Mouse (Mus musculus): ENCODE results near the gene Cyb5r3. TPM values are rescaled to one million over a fixed set of nuclear protein-coding genes. Genes with fewer than 3 reads are reported as not detected.

Cyb5r3 gene
- 49.4 and 85.4 TPM in 2 replicates for polyA plus RNA-seq (2012; rRNA removed)

GRCm38 (mm10) chr15:83172492-83173429, at the start of gene Cyb5r3:
Cyb5r3 (minus strand) TSS chr15:83172592.
- TF ChIP-seq CTCF (IDR thresholded peaks at IDR 0.05; ENCODE audit: borderline replicate concordance, extremely low read depth, insufficient read depth, insufficient read length): no peak
- TF ChIP-seq POLR2A (IDR thresholded peaks at IDR 0.05; ENCODE audit: borderline replicate concordance, extremely low read depth, insufficient read depth, insufficient read length, poor library complexity, severe bottlenecking): no peak
- DNase-seq (ENCODE audit: low read depth): peak; percentile 61

DNA sequence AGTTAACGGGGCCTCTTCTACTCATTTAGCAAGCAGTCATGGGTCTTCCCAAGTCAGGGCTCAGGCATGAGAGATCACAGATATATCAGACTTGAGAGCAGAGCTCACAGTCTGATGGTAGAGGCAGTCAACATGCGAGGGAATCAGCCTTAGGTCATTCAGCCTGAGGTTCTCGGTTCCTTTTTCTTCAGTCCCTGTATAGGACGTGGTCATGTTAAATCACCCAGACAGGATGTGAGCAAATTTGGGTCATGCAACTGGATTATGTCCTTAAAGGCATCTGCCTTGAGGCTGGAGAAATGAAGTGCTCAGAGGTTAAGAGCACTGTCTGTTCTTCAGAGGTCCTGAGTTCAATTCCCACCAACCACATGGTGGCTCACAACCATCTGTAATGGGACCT, 49.3 kb upstream of the Cyb5r3 start:
- no peak for TF ChIP-seq POLR2A (IDR thresholded peaks at IDR 0.05; ENCODE audit: borderline replicate concordance, extremely low read depth, insufficient read depth, insufficient read length, poor library complexity, severe bottlenecking)
- TF ChIP-seq CTCF (IDR thresholded peaks at IDR 0.05; ENCODE audit: borderline replicate concordance, extremely low read depth, insufficient read depth, insufficient read length): no peak
- no peak for DNase-seq (ENCODE audit: low read depth)

GRCm38 (mm10) chr15:83220368-83221013, 48.1 kb upstream of the Cyb5r3 start:
- TF ChIP-seq POLR2A (IDR thresholded peaks at IDR 0.05; ENCODE audit: borderline replicate concordance, extremely low read depth, insufficient read depth, insufficient read length, poor library complexity, severe bottlenecking) (no peak), CTCF (IDR thresholded peaks at IDR 0.05; ENCODE audit: borderline replicate concordance, extremely low read depth, insufficient read depth, insufficient read length) (no peak)
- no peak for DNase-seq (ENCODE audit: low read depth)

DNA sequence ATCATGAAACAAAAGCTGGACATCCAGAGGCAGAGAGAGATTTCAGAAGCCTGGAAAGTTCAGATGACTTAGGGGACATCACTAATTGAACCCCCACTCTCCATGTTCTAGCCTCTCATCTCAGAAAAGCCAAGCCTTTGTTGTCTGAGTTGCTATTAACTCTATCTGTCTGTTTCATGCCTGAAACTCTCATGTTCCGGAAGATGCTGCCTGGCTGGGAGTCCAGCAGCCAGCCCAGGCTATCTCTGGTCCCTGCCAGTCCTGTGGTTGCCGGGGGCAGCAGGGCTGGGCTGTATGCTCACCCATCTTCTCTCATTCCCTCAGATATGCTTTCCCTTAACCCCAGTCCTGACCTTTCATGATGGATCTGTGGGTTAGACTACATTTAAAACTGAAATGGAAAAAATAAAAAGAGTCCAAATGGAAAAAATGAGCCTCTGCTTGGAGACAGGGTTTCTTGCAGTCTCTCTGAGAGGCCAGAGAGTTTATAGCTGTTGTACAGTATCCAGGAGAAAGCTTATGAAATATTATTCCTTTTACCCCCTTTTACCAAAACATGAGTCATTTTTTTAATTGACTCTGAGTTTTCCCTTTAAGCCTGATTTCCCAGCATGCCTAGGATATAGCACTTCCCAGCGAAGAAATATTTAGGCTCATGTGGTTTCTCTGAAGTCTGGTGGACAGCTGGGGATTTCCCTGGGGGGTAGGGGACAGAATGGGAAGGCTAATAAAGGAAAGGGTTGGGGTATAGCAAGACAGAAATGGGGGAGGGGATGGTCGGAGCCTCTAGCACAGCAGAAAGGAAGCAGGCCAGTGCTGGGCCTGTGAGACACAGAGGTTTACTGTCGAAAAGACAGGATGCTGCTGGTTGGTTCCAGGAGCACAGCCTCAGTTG, 43.2 kb upstream of the Cyb5r3 start:
- no peak for TF ChIP-seq CTCF (IDR thresholded peaks at IDR 0.05; ENCODE audit: borderline replicate concordance, extremely low read depth, insufficient read depth, insufficient read length)
- no peak for TF ChIP-seq POLR2A (IDR thresholded peaks at IDR 0.05; ENCODE audit: borderline replicate concordance, extremely low read depth, insufficient read depth, insufficient read length, poor library complexity, severe bottlenecking)
- DNase-seq (ENCODE audit: low read depth): peak; percentile 81

DNA sequence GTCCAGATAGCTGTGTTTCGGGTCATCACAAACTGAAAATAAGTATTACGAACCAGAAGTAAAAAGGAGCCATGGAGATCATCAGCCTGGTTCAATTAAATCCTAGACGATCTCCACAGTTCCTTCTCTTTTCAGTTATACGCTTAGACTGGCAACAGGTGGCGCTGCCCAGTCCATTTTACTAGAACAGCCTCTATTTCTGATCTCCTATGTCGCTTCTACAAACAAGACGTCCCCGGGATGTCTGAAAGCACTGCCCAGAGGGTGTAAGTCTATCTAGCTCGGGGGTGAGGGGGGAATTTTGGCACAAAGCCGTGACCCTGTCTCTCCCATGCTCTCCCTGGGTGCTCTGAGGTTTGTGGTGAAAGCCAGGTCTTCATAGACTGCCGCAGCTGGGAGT, 37.8 kb upstream of the Cyb5r3 start:
- no peak for TF ChIP-seq POLR2A (IDR thresholded peaks at IDR 0.05; ENCODE audit: borderline replicate concordance, extremely low read depth, insufficient read depth, insufficient read length, poor library complexity, severe bottlenecking)
- TF ChIP-seq CTCF (IDR thresholded peaks at IDR 0.05; ENCODE audit: borderline replicate concordance, extremely low read depth, insufficient read depth, insufficient read length): peak; percentile 58; the same call in 1 of the 2 replicates
- DNase-seq (ENCODE audit: low read depth): peak; percentile 74

- TF ChIP-seq POLR2A (IDR thresholded peaks at IDR 0.05; ENCODE audit: borderline replicate concordance, extremely low read depth, insufficient read depth, insufficient read length, poor library complexity, severe bottlenecking) (no peak), CTCF (IDR thresholded peaks at IDR 0.05; ENCODE audit: borderline replicate concordance, extremely low read depth, insufficient read depth, insufficient read length) (no peak)
- peak; percentile 15 for DNase-seq (ENCODE audit: low read depth)
Measured at GRCm38 (mm10) chr15:83209719-83210118, 37.3 kb upstream of the Cyb5r3 start.

GRCm38 (mm10) chr15:83209092-83209695, 36.8 kb upstream of the Cyb5r3 start:
- TF ChIP-seq POLR2A (IDR thresholded peaks at IDR 0.05; ENCODE audit: borderline replicate concordance, extremely low read depth, insufficient read depth, insufficient read length, poor library complexity, severe bottlenecking) (no peak), CTCF (IDR thresholded peaks at IDR 0.05; ENCODE audit: borderline replicate concordance, extremely low read depth, insufficient read depth, insufficient read length) (no peak)
- no peak for DNase-seq (ENCODE audit: low read depth)

DNA sequence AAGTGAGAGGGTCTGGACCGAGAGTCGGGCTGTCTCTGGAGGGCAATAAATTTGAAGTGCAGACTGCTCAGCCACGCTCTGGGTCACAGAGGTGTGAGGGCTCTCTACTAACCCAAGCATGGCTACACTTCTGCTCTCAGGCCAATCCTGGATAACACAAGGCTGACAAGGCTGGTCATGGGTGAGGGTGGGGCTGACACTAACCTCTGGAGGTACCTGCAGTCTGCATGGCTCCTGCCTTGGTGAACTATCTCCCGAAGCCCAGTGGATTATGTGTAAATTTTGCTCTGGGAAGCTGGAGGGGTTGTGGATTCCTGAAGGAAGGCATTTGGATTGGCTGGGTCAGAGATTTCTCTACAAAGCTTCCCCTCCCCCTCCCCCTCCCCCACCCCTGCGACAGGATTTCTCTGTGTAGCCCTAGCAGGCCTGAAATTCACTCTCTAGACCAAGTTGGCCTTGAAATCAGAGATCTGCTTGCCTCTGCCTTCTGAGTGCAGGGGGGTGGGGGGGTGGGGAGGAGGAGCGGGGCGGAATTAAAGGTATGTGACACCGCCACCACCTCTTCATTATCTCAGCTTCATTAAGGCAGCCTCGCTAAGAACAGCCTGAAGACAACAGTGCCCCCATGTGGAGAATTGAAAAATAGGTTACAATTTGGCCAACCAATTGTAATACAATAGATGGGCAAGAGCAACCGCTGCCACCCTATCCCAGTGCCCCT, 32.5 kb upstream of the Cyb5r3 start:
- DNase-seq (ENCODE audit: low read depth): peak; percentile 74
- no peak for TF ChIP-seq POLR2A (IDR thresholded peaks at IDR 0.05; ENCODE audit: borderline replicate concordance, extremely low read depth, insufficient read depth, insufficient read length, poor library complexity, severe bottlenecking)
- peak; percentile 56; the same call in 1 of the 2 replicates for TF ChIP-seq CTCF (IDR thresholded peaks at IDR 0.05; ENCODE audit: borderline replicate concordance, extremely low read depth, insufficient read depth, insufficient read length)

- DNase-seq (ENCODE audit: low read depth): no peak
- TF ChIP-seq CTCF (IDR thresholded peaks at IDR 0.05; ENCODE audit: borderline replicate concordance, extremely low read depth, insufficient read depth, insufficient read length) (no peak), POLR2A (IDR thresholded peaks at IDR 0.05; ENCODE audit: borderline replicate concordance, extremely low read depth, insufficient read depth, insufficient read length, poor library complexity, severe bottlenecking) (no peak)
Measured at GRCm38 (mm10) chr15:83202412-83202811, 30.0 kb upstream of the Cyb5r3 start.

- TF ChIP-seq POLR2A (IDR thresholded peaks at IDR 0.05; ENCODE audit: borderline replicate concordance, extremely low read depth, insufficient read depth, insufficient read length, poor library complexity, severe bottlenecking) (no peak), CTCF (IDR thresholded peaks at IDR 0.05; ENCODE audit: borderline replicate concordance, extremely low read depth, insufficient read depth, insufficient read length) (no peak)
- DNase-seq (ENCODE audit: low read depth): no peak
Measured at GRCm38 (mm10) chr15:83193413-83193812, 21.0 kb upstream of the Cyb5r3 start.

Data from brain, embryonic 14.5 days (tissue).